Mouse (Mus musculus) cerebellum, adult 2 months (tissue): ENCODE data around the gene Smim24.
A peak's percentile ranks its signal among the peaks of the same experiment; 100 is the strongest.

Experiments
- CTCF ChIP-seq: fragments of 200-500 bp; IDR thresholded peaks from 2 replicates; pipeline ENCODE4 v1.5.1; 2011; ENCODE audit warnings: low read depth, mild to moderate bottlenecking, control low read depth, low read length, moderate library complexity, borderline replicate concordance; ENCODE audit not compliant: insufficient read depth
- POLR2A ChIP-seq: fragments of 200-500 bp; IDR thresholded peaks from 2 replicates; pipeline ENCODE4 v1.6.1; 2011; ENCODE audit warnings: low read length, control low read depth, borderline replicate concordance; ENCODE audit not compliant: insufficient read depth

- TF ChIP-seq POLR2A (peak; percentile 19; the same call in 1 of the 2 replicates), CTCF (no peak)
Observed at GRCm38 (mm10) chr10:81430141-81430830, 37.4 kb downstream of the Smim24 start.
